Mouse (Mus musculus): ENCODE measurements around the gene Hp1bp3.
A peak's percentile ranks its signal among the peaks of the same experiment; 100 is the strongest.

Gene Hp1bp3

GRCm38 (mm10) chr4:138216200-138216890 is at the start of gene Hp1bp3:
Gene Hp1bp3 (plus strand): TSS chr4:138216296.
- DNase-seq (ENCODE audit: low spot score in 2 of 2) = peak; percentile 71 to 78

DNA sequence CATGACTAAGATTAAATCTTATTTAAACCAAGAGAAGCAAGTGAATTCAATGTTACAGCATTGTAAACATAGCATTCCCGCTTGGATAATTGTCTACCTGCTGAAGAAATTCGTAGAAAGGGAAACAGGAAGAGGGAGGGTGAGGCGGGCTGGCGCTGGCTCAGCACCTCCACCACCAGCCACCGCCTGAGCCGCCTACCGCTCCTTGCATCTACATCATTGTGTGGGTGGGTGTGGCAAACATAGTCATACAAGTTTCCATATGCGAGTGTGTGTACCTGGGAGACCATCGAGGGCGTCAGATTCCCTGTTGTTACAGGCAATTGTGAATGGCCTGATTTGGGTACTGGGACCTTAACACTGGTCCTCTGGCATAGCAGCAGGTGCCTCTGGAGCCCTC is 49.6 kb upstream of the Hp1bp3 start:
- DNase-seq (ENCODE audit: low spot score in 2 of 2) = no peak

DNA sequence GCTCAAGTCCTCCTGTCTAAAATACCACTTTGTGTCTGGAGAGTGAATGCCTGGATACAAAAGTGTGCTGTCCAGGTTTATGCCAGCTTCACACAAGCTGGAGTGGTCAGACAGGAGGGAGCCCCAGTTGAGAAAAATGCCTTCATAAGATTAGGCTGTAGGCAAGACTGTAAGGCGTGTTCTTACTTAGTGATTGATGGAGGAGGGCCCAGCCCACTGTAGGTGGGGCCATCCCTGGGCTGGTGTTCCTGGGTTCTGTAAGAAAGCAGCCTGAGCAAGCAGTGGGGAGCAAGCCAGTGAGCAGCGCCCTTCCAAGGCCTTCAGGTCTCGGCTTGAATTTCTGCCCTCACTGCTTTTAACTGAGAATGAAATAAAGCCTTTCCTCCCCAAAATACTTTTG is 47.9 kb upstream of the Hp1bp3 start:
- no peak for DNase-seq (ENCODE audit: low spot score in 2 of 2)

DNA sequence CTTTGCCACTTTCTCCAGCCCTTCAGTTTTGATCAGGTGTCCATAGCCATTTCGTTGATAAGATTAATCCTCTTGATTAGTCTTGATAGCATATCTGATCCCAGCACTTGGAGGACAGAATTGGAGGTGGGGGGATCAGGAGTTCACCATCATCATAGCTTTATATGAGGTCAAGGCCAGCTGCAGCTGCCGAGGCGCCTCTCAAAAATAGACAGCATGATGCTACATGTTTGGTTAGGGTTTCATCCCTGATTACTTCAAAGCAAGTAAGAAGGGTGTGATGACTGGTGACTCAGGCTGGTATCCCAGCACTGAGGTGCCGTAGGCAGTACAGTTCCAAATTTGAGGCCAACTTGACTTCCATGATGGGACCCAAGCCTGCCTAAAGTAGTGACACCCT is 46.7 kb upstream of the Hp1bp3 start:
- DNase-seq (ENCODE audit: low spot score in 2 of 2) = no peak

- DNase-seq (ENCODE audit: low spot score in 2 of 2) = no peak
Observed at GRCm38 (mm10) chr4:138172686-138173085, 43.4 kb upstream of the Hp1bp3 start.

- no peak for DNase-seq (ENCODE audit: low spot score in 2 of 2)
Observed at GRCm38 (mm10) chr4:138179391-138179790, 36.7 kb upstream of the Hp1bp3 start.

- no peak for DNase-seq (ENCODE audit: low spot score in 2 of 2)
Observed at GRCm38 (mm10) chr4:138180719-138181118, 35.4 kb upstream of the Hp1bp3 start.

DNA sequence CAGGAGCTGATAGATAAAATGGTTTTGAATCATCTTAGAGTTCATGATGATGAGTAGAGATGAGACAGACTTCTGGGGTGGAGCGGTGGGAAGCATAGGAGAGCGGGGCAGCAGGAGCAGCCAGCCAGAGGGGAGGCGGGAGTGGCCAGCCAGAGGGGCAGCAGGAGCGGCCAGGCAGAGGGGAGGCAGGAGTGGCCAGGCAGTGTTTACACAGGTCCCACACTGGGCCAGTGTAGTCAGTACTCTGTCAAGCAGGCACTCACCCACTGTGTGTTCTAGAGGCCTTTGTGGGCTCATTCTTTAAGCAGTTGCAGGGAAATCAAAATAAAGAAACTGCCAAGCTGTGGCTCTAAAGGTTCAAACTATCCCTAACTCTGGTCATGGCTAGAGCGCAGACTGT is 32.0 kb upstream of the Hp1bp3 start:
- DNase-seq (ENCODE audit: low spot score in 2 of 2) = no peak

DNA sequence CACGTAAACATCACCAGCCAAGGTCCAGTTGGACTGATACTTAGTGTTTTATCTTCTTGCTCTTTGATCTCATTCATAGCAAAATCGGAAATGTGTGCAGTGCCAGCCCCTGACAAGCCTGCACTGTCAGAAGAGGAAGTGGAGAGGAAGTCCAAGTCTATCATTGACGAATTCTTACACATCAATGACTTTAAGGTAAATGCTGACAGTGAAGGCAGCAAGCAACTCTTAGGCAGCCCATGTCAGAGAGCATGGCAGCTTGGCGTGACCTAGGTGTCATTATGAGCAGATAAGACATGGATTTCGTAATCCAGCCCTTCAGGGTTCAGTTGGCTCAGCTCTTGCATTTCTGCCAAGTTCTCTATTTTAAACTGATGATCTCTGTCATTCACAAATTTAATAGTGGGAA is 31.5 kb upstream of the Hp1bp3 start:
- no peak for DNase-seq (ENCODE audit: low spot score in 2 of 2)

DNA sequence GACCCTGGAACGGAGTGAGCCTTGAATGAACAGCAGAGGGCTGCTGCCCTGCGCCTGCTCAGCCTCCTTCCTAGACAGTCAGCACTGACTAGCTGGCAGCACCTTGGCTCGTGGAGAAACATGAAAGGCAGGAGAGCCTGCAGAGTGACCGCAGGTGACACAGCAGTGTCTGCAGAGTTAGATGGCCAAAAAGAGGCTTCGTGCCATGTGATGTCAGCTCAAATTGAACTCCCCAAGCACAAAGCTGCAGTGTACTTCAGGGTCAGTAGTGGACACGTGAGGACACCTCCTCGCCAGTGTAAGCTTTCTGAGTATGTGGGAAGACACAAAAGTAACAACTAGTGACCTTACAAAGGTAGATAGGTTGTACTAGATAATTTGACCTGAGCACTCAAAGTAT is 30.1 kb upstream of the Hp1bp3 start:
- no peak for DNase-seq (ENCODE audit: low spot score in 2 of 2)

DNA sequence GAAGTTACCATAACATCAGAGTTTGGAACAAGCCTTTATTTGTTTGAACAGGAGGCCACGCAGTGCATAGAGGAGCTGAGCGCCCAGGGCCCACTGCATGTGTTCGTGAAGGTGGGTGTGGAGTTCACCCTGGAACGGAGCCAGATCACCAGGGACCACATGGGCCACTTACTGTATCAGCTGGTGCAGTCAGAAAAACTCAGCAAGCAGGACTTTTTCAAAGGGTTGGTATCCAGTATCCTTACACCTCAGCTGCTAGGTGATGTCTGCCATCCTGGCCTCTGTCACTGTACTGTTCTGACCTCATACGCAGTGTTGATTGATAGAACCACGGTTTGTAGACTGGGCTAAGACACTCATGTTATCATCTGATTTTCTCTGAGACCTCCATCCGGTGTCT is 28.1 kb upstream of the Hp1bp3 start:
- peak; percentile 29 to 61 for DNase-seq (ENCODE audit: low spot score in 2 of 2)

DNA sequence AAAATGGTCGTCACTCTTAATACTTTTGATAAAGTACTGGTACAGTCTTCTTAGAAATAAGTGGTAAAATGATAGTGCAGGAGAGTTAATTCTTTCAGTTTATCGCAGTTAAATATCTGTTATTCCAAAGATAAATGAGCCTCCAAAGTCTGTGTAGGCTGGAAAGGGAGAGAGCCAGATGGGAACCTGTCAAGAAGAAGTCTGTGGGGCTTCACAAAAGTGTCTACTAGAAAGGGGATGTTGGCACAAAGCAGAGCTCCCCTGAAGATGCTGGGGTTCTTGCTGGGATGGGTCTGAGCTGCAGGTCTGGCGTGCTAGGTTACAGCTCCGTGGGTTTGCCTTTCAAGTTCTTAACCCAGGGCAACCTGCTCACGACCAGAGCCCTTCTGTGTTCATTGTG is 23.5 kb upstream of the Hp1bp3 start:
- DNase-seq (ENCODE audit: low spot score in 2 of 2) = no peak

GRCm38 (mm10) chr4:138200769-138201168 is 15.3 kb upstream of the Hp1bp3 start:
- DNase-seq (ENCODE audit: low spot score in 2 of 2) = no peak

DNA sequence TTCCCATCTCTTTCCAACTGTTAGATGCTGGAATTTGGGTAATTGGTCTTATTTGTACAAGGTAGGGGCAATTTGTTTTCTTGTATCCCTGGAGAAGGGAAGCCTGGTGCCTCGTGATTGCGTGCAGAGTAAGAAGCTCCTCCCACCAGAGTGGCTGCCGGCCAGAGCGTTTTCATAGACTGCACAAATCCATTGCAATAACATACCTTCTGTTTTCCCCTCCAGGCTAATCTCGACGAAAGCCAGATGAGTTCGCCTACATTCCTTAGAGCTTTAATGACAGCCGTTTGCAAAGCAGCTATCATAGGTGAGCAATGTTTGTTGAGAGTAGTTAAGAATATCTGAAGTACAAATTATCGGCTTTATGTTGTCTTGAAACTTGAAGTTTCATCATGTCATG is 14.4 kb upstream of the Hp1bp3 start:
- DNase-seq (ENCODE audit: low spot score in 2 of 2) = no peak

DNA sequence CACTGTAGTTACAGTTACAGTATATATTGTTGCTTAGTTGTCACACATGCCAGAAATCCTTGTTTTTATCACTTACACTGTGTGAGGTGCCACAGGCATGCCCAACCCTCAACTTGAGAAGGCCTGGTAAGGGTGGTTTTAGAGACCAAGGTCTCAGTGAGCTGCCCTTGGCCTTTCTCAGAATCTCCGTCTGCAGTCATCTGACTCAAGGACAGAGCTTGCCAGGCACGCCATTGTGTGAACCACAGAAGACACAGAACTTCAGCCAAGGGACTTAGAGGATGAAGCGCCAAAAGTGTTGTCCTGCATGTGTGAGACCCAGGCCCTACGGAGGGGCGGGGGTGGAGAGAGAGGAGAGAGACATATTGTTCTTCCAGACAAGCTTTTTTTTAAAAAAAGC is 6.0 kb upstream of the Hp1bp3 start:
- DNase-seq (ENCODE audit: low spot score in 2 of 2) = no peak

DNA sequence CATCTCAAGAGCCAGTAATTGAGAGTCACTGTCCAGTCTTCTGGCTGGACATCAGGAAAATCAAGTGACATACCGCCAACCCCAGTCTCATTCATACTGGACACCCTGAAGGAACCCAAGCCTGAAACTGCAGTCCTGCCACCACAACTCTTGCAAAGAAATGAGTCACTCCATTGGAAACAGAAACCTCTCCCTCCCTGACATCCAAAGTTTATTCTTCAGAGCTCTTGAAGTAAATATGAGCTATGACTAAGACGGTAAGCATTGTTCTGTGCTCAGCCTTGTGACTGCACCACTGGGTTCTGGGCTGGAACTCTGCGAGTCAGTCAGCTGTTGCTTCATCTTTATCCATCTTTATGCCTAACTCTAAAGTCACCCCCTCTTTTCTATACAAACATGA is 2.2 kb upstream of the Hp1bp3 start:
- DNase-seq (ENCODE audit: low spot score in 2 of 2) = no peak

- DNase-seq (ENCODE audit: low spot score in 2 of 2) = no peak
Observed at GRCm38 (mm10) chr4:138215671-138216199, 361 bp upstream of the Hp1bp3 start.

DNA sequence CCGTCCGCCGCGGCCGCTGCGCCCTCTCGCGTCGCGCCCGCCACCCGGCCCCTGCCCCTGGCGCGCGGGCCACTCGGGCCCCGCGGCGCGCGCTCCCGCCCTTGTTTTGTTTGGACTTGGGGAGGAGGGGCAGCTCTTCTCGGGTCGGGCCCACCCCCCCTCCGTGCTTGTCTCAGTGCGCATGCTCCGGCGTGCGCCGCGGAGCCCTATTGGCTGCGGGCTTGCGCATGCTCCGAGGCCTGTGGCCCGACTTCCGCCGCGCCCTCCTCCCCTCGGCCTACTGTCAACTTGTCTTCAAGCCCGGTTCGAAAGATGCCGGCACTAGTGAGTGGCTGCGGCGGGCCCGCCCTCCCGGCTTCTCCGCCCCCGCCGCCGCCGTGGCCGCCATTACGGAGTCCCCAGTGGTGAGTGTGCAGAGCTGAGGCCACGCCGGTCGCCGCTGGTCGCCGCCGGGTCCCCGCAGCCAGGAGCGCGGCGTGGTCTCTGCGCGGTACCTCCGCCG is 846 bp downstream of the Hp1bp3 start:
- DNase-seq (ENCODE audit: low spot score in 2 of 2) = peak; percentile 97

DNA sequence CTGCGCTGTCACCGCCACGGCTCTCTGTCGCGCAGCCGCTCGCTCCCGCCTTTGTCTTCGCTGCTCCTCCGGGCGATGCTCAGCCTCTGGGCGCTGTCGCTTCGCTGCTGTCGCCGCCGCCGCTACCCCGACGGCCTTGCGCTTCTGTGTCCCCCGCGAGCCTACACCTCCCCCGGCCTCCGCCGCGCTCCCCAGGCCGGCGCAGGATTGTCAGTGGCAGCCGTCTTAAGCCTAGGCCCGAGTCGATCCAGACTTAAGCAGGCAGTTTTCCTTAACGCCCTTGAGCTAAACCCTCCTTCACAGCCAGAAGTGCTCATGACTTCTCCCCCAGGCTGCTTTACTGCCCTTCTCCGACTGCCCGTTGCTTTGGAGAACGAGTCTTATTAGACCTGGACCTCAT is 1.3 kb downstream of the Hp1bp3 start:
- peak; percentile 24 to 31 for DNase-seq (ENCODE audit: low spot score in 2 of 2)

GRCm38 (mm10) chr4:138217951-138218685 is 2.0 kb downstream of the Hp1bp3 start:
- DNase-seq (ENCODE audit: low spot score in 2 of 2) = no peak

DNA sequence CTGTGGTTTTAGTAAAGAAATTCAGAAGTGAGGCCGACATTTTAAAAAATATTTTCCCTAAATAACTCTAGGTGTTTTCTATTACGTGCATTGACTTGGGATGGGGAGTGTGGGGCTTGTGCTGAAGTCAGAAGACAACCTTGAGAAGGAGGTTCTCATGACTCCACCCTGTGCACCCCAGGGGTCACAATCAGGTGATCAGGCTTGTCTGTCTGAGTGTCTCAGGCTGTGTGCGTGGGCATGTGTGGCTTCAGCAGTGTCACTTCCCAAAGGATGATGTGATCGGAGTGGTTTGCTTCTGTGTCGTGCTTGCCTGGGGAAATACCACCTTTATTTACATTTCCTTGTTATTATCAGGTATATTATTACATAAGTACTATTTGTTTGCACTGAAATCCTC is 3.2 kb downstream of the Hp1bp3 start:
- no peak for DNase-seq (ENCODE audit: low spot score in 2 of 2)

- no peak for DNase-seq (ENCODE audit: low spot score in 2 of 2)
Observed at GRCm38 (mm10) chr4:138220761-138221160, 4.7 kb downstream of the Hp1bp3 start.

DNA sequence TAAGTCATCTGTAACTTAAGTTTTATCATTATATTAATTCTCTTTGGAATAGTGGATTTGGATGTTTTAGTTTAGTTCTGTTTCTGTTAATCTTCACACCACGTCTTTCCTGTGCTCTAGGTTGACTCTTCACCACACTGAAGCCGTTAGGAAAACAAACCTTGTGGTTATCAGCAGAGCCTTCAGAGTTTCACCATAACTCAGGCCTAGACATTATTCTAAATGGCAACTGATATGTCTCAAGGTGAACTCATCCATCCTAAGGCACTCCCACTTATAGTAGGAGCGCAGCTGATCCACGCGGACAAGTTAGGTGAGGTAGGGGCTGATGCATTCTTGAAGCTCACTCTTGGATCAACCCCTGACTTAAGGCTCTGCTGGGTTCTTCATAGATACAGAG is 5.3 kb downstream of the Hp1bp3 start:
- DNase-seq (ENCODE audit: low spot score in 2 of 2) = no peak

All from spleen, postnatal 36 days (tissue).